ENCODE assay signal across 27 mouse cellular contexts in genomic region chr17:86703336-86703735, GRCm38 (mm10).
"Had no signal": no experiment of that assay in that cellular context is flagged by ENCODE, and none has a peak within 500 bp of the region (broad histone marks: within the 10 kb centered on the region; RNA-seq: fewer than 3 reads in every experiment).

No protein-coding gene starts in this region.

- H3K27me3 ChIP-seq: heart, embryonic 13.5 days; heart, embryonic 15.5 days; hindbrain, embryonic 12.5 days; intestine, embryonic 15.5 days; limb, embryonic 13.5 days; limb, embryonic 15.5 days had no signal

- H3K4me3 ChIP-seq: gastrocnemius, adult 2 months; heart, adult 2 months; heart, embryonic 13.5 days; heart, embryonic 15.5 days; hindbrain, embryonic 10.5 days; hindbrain, embryonic 12.5 days; intestine, embryonic 15.5 days; layer of hippocampus, adult 2 months; limb, embryonic 13.5 days; limb, embryonic 15.5 days; liver, embryonic 13.5 days had no signal

- H3K9me3 ChIP-seq: heart, embryonic 13.5 days; heart, embryonic 15.5 days; hindbrain, embryonic 10.5 days; hindbrain, embryonic 12.5 days; intestine, embryonic 15.5 days; limb, embryonic 13.5 days; limb, embryonic 15.5 days; liver, embryonic 13.5 days had no signal

- H3K27ac ChIP-seq: gastrocnemius, adult 2 months; heart, adult 2 months; heart, embryonic 13.5 days; heart, embryonic 15.5 days; hindbrain, embryonic 10.5 days; hindbrain, embryonic 12.5 days; hindbrain, embryonic 14.5 days; intestine, embryonic 15.5 days; layer of hippocampus, adult 2 months; limb, embryonic 13.5 days; limb, embryonic 15.5 days; liver, embryonic 13.5 days had no signal

- H3K36me3 ChIP-seq: heart, embryonic 13.5 days; heart, embryonic 15.5 days; hindbrain, embryonic 10.5 days; hindbrain, embryonic 12.5 days; intestine, embryonic 15.5 days; limb, embryonic 13.5 days; limb, embryonic 15.5 days; liver, embryonic 13.5 days had no signal

- H3K4me2 ChIP-seq: heart, embryonic 11.5 days; heart, embryonic 13.5 days; heart, embryonic 15.5 days; hindbrain, embryonic 12.5 days; hindbrain, embryonic 14.5 days; intestine, embryonic 15.5 days; limb, embryonic 13.5 days; limb, embryonic 15.5 days; liver, embryonic 11.5 days; liver, embryonic 13.5 days had no signal

- H3K9ac ChIP-seq: heart, embryonic 13.5 days; heart, embryonic 15.5 days; hindbrain, embryonic 12.5 days; hindbrain, embryonic 14.5 days; intestine, embryonic 15.5 days; limb, embryonic 13.5 days; limb, embryonic 15.5 days; liver, embryonic 13.5 days had no signal

- DNase-seq: gastrocnemius, adult 2 months; gastrocnemius, postnatal 10 days; gastrocnemius, postnatal 25 days; heart, adult 2 months; heart, postnatal 14 days; heart, postnatal 4 days; kidney, adult 18-20 months; kidney, adult 8-10 months; kidney, postnatal 10 days; kidney, postnatal 25 days; kidney, postnatal 4 days; left cerebral cortex, postnatal 4 days; liver, embryonic 13.5 days had no signal

- ATAC-seq: hindbrain, embryonic 16.5 days; inflammation-experienced regulatory T-cells, adult 6 months; intestine, embryonic 15.5 days; intestine, postnatal 0 days had no signal

- H3K4me1 ChIP-seq: heart, embryonic 13.5 days; heart, embryonic 15.5 days; hindbrain, embryonic 10.5 days; hindbrain, embryonic 12.5 days; intestine, embryonic 15.5 days; limb, embryonic 13.5 days; limb, embryonic 15.5 days; liver, embryonic 13.5 days had no signal
